Mouse (Mus musculus): ENCODE data around the gene Nicn1. TPM values are rescaled to one million over a fixed set of nuclear protein-coding genes. Genes with fewer than 3 reads are reported as not detected.
A peak's percentile ranks its signal among the peaks of the same experiment; 100 is the strongest.
"Not testable (repeated sequence)": the region's sequence is repeated elsewhere in the genome, so short reads cannot be mapped to it uniquely, and the experiment has no call there.

The Nicn1 gene
- polyA plus RNA-seq, 1 experiment from 2014 or later = 28.9 TPM

DNA sequence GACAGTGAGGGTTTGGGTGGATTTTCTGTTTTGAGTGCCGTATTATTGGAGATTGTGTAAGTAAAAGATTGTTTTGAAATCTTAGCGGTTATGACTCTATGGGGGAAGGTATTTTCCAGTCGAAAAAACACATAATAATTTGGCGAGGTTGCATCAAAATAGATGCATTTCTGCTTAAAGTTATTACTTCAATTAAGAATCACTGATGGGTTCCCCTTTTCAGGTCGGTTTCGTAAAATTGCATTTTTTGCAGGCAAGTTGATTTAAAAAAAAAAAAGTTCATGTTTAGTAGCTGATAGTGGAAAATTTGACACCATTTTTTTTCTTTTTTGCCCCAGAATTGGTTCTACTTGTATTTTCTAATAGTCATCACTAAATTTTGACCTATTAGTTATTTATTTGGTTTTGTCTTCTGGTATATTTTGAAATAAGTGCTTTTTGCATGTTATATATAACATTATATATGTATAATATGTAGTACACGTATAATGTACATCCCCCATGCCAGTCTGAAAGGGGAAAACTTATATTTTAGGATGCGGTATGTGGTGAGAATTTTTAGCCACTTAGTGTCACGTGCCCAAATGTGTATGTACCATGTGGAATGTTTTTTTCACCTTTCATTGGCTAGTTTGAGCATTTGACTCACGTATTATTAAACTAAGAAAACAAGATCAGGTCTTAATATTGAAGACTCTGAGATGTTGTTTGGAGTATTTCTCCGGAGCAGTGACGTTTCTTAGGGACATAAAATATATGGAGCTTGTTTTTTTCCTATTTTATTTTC is 17.0 kb downstream of the Nicn1 start:
- Histone ChIP-seq H3K9ac (peak overlapping the region; percentile 98), H3K4me2 (replicated peaks) (peak overlapping the region; percentile 63), H3K9me3 (no peaks in the 10 kb centered on the region), H3K4me3 (replicated peaks) (peak overlapping the region; percentile 87), H3K4me1 (replicated peaks) (peaks cover 20% of the 10 kb centered on the region), H3K27ac (peak overlapping the region; percentile 100), H3K36me3 (peaks cover 8% of the 10 kb centered on the region; the same call in 1 of the 2 replicates), H3K27me3 (replicated peaks) (no peaks in the 10 kb centered on the region)
- ATAC-seq = no peak
- 10% methylated on average over 12 of the region's 12 CpGs for WGBS

DNA sequence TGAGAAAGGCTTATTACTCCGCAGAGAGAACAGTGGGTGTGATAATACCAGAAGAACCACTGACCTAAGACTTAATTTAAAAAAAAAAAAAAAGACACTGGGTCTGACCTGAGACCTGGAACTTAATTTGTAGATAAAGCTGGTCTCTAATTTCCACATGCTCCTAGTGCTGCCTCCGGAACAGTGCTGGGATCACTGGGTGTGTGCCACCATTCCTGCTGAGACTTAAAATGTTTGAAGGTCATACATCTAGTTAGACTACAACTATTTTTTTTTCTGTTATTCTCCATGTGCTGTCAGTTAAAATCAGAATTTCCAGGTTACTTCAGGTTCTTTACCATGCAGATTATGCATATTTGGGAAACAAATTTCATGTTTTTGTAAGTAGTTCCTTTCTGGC is 17.9 kb downstream of the Nicn1 start:
- Histone ChIP-seq H3K4me1 (replicated peaks) (peaks cover 20% of the 10 kb centered on the region), H3K9ac (peak overlapping the region; percentile 39), H3K27me3 (replicated peaks) (no peaks in the 10 kb centered on the region), H3K36me3 (peaks cover 3% of the 10 kb centered on the region; the same call in 1 of the 2 replicates), H3K4me3 (replicated peaks) (peak overlapping the region; percentile 87), H3K9me3 (no peaks in the 10 kb centered on the region), H3K4me2 (replicated peaks) (peak overlapping the region; percentile 63), H3K27ac (no peak overlapping the region)
- 51% methylated on average over 2 of the region's 2 CpGs for WGBS
- ATAC-seq = no peak

DNA sequence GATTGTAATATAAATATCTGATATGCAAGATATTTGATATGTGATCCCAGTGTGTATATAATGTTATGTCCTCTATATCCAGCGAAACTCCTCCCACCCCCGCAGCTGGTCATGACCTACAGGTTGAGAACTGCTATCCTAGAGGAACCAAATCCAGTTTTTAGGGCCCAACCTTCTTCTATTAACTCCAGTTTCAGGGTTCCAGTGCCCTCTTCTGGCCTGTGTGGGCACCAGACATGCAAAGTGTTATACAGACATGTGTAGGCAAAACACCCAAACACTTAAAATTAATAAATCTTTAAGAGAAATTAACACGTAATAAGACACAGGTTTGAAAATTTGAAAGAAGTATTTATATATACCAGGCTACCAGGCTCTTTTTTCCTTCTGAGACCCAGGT is 27.3 kb downstream of the Nicn1 start:
- Histone ChIP-seq H3K27me3 (replicated peaks) (no peaks in the 10 kb centered on the region), H3K4me2 (replicated peaks) (no peak overlapping the region), H3K4me1 (replicated peaks) (no peaks in the 10 kb centered on the region), H3K4me3 (replicated peaks) (no peak overlapping the region), H3K27ac (no peak overlapping the region), H3K36me3 (peaks cover 5% of the 10 kb centered on the region; the same call in 1 of the 2 replicates), H3K9me3 (no peaks in the 10 kb centered on the region), H3K9ac (no peak overlapping the region)
- no peak for ATAC-seq
- WGBS = 94% methylated on average over 3 of the region's 3 CpGs

DNA sequence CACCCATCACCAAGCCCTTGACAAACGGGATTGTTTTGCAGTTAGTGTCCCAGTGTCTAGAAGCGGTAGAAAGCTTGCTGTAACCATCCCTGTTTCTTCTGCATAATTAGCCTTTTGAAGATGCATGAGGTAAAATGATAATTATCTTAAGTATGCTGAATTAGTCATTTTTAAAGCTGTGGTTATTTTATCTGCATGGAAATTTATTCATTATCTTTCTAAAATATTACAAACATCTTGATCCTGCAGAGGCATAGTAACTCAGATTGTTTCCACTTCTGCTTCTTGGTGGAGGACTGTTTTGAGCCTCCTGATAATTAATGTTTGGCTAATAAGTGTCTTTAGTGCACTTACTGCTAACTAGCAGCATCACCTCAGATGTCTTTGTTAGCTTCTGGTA is 28.2 kb downstream of the Nicn1 start:
- WGBS = 87% methylated on average over 2 of the region's 2 CpGs
- Histone ChIP-seq H3K9ac (no peak overlapping the region), H3K36me3 (peaks cover 5% of the 10 kb centered on the region; the same call in 1 of the 2 replicates)

DNA sequence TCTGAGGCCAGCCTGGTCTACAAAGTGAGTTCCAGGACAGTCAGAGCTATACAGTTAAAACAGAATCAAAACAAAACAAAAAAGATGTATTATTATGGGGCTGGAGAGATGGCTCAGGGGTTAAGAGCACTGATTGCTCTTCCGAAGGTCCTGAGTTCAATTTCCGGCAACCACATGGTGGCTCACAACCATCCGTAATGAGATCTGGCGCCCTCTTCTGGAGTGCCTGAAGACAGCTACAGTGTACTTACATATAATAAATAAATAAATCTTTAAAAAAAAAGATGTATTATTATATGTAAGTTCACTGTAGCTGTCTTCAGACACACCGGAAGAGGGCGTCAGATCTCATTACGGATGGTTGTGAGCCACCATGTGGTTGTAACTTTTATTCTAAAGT is 31.8 kb downstream of the Nicn1 start:
- not testable (repeated sequence) for H3K4me2 ChIP-seq (replicated peaks); H3K9ac ChIP-seq; H3K9me3 ChIP-seq; H3K36me3 ChIP-seq; ATAC-seq; H3K4me1 ChIP-seq (replicated peaks); H3K4me3 ChIP-seq (replicated peaks); H3K27me3 ChIP-seq (replicated peaks); H3K27ac ChIP-seq
- WGBS = 92% methylated on average over 7 of the region's 7 CpGs

More for the DNA sequence above, 28.2 kb downstream of the Nicn1 start:
- no peak overlapping the region for H3K4me3 ChIP-seq (replicated peaks)
- ATAC-seq = no peak
- H3K4me2 ChIP-seq (replicated peaks) = no peak overlapping the region
- no peaks in the 10 kb centered on the region for H3K4me1 ChIP-seq (replicated peaks)
- H3K27me3 ChIP-seq (replicated peaks) = no peaks in the 10 kb centered on the region
- no peaks in the 10 kb centered on the region for H3K9me3 ChIP-seq
- H3K27ac ChIP-seq = no peak overlapping the region

DNA sequence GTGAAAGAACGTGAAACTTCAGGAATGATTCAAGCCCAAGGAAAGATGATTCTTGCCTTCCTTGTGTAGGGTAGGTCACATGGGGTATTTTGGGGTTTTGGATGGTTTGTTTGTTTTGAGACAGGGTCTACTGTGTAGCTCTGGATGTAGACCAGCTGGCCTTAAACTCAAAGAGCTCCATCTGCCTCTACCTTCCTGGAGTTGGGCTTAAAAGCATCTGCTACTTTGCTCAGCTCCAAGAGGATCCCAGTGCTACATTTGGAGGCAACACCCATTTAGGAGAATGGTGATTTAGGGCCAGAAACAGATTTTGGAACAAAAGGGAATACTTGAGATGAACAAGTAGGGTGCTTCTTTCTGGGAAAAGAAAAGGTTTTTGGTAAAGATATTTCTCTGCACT is 34.6 kb downstream of the Nicn1 start:
- ATAC-seq = no peak
- 74% methylated on average over 1 of the region's 1 CpGs for WGBS
- H3K4me2 ChIP-seq (replicated peaks) = no peak overlapping the region

DNA sequence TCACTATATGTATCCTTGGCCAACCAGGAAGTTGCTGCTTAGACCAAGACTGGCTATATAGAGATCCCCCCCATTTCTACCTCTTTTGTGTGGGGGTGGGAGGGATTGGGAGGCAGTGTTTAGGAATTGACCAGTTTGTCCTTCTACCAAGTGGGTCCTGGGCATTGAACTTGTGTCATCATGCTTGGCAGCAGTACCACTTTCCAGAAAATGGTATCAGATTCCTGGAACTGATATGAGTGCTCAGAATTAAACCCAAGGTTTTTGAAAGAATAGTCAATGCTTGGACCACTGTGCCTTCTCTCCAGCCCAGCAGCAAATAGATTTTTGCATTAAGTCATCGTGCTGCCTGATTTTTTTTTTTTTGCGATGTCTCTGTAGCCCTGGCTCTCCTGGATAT is 35.6 kb downstream of the Nicn1 start:
- H3K27me3 ChIP-seq (replicated peaks) = no peaks in the 10 kb centered on the region
- 0 out of 2 replicates have a peak, but pooled peaks cover 2% of the 10 kb centered on the region for H3K4me1 ChIP-seq (replicated peaks)
- no peaks in the 10 kb centered on the region for H3K9me3 ChIP-seq
- H3K36me3 ChIP-seq = peaks cover 12% of the 10 kb centered on the region
- H3K27ac ChIP-seq = no peak overlapping the region
- WGBS = 94% methylated on average over 2 of the region's 2 CpGs
- no peak for ATAC-seq
- H3K4me2 ChIP-seq (replicated peaks) = no peak overlapping the region
- H3K9ac ChIP-seq = no peak overlapping the region
- no peak overlapping the region for H3K4me3 ChIP-seq (replicated peaks)

More for the DNA sequence above, 34.6 kb downstream of the Nicn1 start:
- Histone ChIP-seq H3K27ac (no peak overlapping the region), H3K4me1 (replicated peaks) (0 out of 2 replicates have a peak, but pooled peaks cover 2% of the 10 kb centered on the region), H3K4me3 (replicated peaks) (no peak overlapping the region), H3K9ac (no peak overlapping the region), H3K36me3 (peaks cover 10% of the 10 kb centered on the region; the same call in 1 of the 2 replicates), H3K27me3 (replicated peaks) (no peaks in the 10 kb centered on the region), H3K9me3 (no peaks in the 10 kb centered on the region)

DNA sequence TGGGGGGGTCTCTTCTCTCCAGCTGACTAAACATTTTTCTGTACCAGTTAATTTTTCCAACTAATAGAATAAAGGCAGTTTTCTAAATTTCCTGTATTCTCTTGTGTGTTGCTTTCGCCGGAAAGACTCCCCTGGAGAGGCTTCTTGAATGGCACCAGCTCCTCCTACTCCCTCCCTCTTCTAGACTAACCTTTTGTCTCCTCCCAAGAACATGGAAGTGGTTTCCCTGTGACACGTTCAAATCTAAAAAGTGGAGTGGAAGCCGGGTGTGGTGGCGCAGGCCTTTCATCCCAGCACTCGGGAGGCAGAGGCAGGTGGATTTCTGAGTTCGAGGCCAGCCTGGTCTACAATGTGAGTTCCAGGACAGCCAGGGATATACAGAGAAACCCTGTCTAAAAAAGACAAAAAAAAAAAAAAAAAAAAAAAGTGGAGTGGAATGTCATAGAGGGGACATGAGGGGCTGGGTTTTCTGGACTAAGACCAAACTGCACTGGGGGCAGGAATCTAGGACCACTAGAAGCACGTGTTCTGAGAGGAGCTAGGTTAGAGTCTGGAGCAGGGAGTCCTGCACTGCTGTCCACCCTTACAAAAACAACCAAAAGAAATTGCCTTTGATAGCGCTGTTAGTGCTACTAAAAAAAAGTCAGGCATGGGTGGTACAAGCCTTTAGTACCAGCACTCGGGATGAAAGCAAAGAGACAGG is 47.8 kb downstream of the Nicn1 start:
- H3K9me3 ChIP-seq = no peaks in the 10 kb centered on the region
- 70% methylated on average over 10 of the region's 10 CpGs for WGBS
- peak overlapping the region; percentile 97 for H3K27ac ChIP-seq
- H3K4me2 ChIP-seq (replicated peaks) = peak overlapping the region; percentile 70
- H3K4me3 ChIP-seq (replicated peaks) = peak overlapping the region; percentile 73; the same call in 1 of the 2 replicates
- H3K27me3 ChIP-seq (replicated peaks) = no peaks in the 10 kb centered on the region
- no peak for ATAC-seq
- H3K4me1 ChIP-seq (replicated peaks) = peaks cover 13% of the 10 kb centered on the region
- peaks cover 23% of the 10 kb centered on the region for H3K36me3 ChIP-seq
- H3K9ac ChIP-seq = peak overlapping the region; percentile 3; the same call in 1 of the 2 replicates

DNA sequence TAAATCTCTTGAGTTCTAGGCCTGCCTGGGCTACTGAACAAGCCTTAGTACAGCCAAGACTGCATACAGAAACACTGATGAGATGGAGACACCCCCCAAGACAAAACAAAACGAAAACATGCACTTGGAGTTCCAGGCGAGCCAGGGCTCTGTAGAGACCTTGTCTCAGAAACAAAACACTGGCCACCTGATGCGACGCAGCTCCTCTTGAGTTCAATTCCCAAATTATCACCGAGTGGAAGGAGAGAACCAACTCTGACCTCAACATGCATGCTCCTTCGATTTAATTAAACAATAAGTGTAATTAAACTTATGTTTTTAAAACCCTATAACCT is 48.3 kb downstream of the Nicn1 start:
- H3K4me3 ChIP-seq (replicated peaks) = peak overlapping the region; percentile 73
- H3K9me3 ChIP-seq = no peaks in the 10 kb centered on the region
- 24% methylated on average over 6 of the region's 6 CpGs for WGBS
- H3K4me1 ChIP-seq (replicated peaks) = peaks cover 13% of the 10 kb centered on the region
- no peak for ATAC-seq
- H3K36me3 ChIP-seq = peaks cover 20% of the 10 kb centered on the region
- peak overlapping the region; percentile 3; the same call in 1 of the 2 replicates for H3K9ac ChIP-seq
- H3K27ac ChIP-seq = peak overlapping the region; percentile 97
- no peaks in the 10 kb centered on the region for H3K27me3 ChIP-seq (replicated peaks)
- H3K4me2 ChIP-seq (replicated peaks) = peak overlapping the region; percentile 70

DNA sequence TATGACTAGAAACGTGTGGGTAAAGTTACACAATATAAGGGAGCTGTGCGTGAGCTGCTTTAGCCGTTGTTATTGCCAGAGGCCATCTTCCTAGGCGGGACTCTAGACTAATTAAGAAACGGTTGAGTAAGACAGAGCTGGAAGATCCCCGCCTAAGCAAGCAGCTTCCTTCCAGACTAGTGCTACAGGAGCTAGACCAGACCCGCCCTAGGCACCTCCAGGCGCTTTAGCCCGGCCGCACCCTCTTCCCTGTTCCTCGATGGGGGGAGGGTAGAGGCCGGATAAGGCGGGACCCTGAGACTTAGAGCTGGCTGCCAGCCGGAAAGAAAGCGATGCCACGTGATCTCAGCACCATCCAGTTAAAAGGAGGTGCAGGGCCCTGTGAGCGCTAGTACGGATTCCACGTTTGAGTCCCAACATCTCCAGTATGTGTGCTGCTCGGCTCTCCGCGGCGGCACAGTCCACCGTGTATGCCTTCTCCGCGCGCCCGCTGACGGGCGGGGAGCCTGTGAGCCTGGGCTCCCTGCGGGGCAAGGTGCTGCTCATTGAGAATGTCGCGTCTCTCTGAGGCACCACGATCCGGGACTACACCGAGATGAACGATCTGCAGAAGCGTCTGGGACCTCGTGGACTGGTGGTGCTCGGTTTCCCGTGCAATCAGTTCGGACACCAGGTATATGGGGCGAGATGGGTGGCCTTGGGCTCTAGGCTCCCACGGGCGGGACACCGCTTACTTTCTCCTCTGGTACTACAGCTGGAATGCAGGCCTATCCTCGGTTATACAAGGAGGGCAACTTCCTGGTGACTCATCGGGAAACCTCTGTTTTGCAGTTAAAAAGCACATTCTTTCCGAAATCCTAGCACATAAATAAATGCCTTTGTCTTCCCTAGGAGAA is 48.9 kb downstream of the Nicn1 start, which contains the start of gene Gpx1:
Gpx1 (plus strand) TSS at position 18 of the 896 bp plus-strand sequence.
- H3K4me1 ChIP-seq (replicated peaks) = peaks cover 15% of the 10 kb centered on the region
- H3K4me2 ChIP-seq (replicated peaks) = peak within 1 kb of the TSS; percentile 70
- no peaks in the 10 kb centered on the region for H3K27me3 ChIP-seq (replicated peaks)
- under 1% methylated on average over 49 of the region's 49 CpGs for WGBS
- no peaks in the 10 kb centered on the region for H3K9me3 ChIP-seq
- H3K27ac ChIP-seq = peak within 1 kb of the TSS; percentile 97
- ATAC-seq = peak; percentile 96
- peak within 1 kb of the TSS; percentile 90 for H3K9ac ChIP-seq
- peaks cover 14% of the 10 kb centered on the region for H3K36me3 ChIP-seq
- peak within 1 kb of the TSS; percentile 73 for H3K4me3 ChIP-seq (replicated peaks)

DNA sequence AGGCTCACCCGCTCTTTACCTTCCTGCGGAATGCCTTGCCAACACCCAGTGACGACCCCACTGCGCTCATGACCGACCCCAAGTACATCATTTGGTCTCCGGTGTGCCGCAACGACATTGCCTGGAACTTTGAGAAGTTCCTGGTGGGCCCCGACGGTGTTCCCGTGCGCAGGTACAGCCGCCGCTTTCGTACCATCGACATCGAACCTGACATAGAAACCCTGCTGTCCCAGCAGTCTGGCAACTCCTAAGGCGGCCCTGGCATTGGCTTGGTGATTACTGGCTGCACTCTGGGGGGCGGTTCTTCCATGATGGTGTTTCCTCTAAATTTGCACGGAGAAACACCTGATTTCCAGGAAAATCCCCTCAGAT is 49.6 kb downstream of the Nicn1 start:
- peak overlapping the region; percentile 97 for H3K27ac ChIP-seq
- WGBS = 10% methylated on average over 20 of the region's 20 CpGs
- peak overlapping the region; percentile 73 for H3K4me3 ChIP-seq (replicated peaks)
- ATAC-seq = no peak
- peak overlapping the region; percentile 90 for H3K9ac ChIP-seq
- H3K9me3 ChIP-seq = no peaks in the 10 kb centered on the region
- H3K4me1 ChIP-seq (replicated peaks) = peaks cover 15% of the 10 kb centered on the region
- no peaks in the 10 kb centered on the region for H3K27me3 ChIP-seq (replicated peaks)
- H3K36me3 ChIP-seq = peaks cover 7% of the 10 kb centered on the region
- H3K4me2 ChIP-seq (replicated peaks) = peak overlapping the region; percentile 70
